Mouse (Mus musculus) E14TG2a.4 (cell line): ENCODE data around the gene Smad5.

Source experiments
- CTCF ChIP-seq: conservative IDR thresholded peaks from 2 replicates; pipeline ENCODE4 v1.5.1; 2014; ENCODE audit warnings: low read length
- NANOG ChIP-seq: IDR thresholded peaks from 2 replicates; pipeline ENCODE4 v1.6.1; 2014; ENCODE audit warnings: borderline replicate concordance, low read length, mixed read lengths
- POU5F1 ChIP-seq: IDR thresholded peaks from 2 replicates; pipeline ENCODE4 v1.6.1; 2014; ENCODE audit warnings: low read length, borderline replicate concordance

DNA sequence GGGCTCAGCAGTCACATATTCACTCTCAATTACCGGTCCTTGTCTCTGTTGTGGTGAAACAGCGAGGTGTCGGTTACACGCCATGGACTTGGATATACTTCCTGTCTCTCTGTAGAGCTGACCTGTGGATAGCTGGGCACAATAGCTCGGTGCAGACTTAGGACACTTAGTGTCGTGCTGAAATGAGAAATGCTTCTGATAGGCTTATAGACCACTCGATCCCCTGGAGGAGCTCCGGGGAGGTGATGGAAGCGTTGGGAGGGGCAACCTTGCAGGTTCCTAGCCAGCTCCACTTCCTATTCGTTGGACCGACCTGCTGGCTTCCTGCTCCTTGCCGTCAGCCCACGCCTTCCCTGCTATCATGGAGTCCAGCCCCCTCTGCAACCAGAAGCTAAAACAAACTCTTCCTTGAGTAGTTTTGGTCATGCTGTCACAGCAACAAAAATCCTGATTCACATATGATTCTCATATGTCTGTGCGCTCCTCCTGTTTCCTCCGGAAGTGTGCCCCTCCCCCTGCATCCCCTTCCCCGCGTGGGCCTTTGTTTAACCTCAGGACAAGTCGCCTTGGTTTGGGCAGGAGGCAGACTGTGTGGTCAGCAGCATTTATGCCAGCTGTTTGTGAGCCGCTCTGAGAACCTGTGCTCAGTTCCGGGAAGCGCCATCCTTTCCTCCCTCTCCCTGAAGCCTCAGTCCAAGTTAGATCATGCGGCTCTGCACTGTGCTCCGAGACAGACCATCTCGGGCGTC lies 62.6 kb downstream of the Smad5 start:
- TF ChIP-seq CTCF: no peak
- no peak for TF ChIP-seq POU5F1
- no peak for TF ChIP-seq NANOG
